Comparison of ENCODE assay signal across 26 mouse cellular contexts in the genomic region with DNA sequence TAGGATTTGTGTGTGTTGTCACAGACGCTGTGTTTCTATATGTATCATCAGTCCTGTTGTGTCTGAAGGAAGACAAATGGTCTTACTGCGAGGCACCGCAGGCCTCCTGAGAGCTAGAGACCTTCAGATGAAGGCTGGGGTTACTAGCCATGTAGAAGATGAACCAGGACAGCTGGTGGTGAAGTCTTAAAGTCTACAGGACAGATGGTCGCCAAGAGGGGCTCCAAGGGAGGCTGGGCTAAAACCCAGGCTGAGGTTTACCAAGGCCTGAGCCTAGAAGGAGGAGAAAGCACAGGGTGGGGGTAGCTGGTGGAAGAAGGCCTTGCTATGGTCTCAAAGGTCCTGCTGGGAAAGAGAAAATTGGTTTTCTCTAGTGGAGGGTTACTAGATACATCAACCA. TPM values are rescaled to one million over a fixed set of nuclear protein-coding genes. Genes with fewer than 3 reads are reported as not detected.
DNase-seq lines count a peak whose midpoint lies in the region; ATAC-seq lines count a peak whose summit lies in the region.
"Had no signal": no experiment of that assay in that cellular context is flagged by ENCODE, and none has a peak within 500 bp of the region (broad histone marks: within the 10 kb centered on the region; RNA-seq: fewer than 3 reads in every experiment).

No protein-coding gene starts in this region.

- H3K9ac ChIP-seq in midbrain, embryonic 13.5 days (replicated peaks): no peak overlapping the region
- no peak overlapping the region for H3K9ac ChIP-seq in midbrain, embryonic 16.5 days (ENCODE audit: low read depth, low read length)
- H3K9ac ChIP-seq: embryonic facial prominence, embryonic 12.5 days; forebrain, embryonic 12.5 days; forebrain, embryonic 15.5 days; forebrain, postnatal 0 days had no signal

- no peaks in the 10 kb centered on the region for H3K9me3 ChIP-seq in midbrain, embryonic 13.5 days
- H3K9me3 ChIP-seq in midbrain, embryonic 16.5 days (replicated peaks; ENCODE audit: control insufficient read depth, low read length, poor library complexity, severe bottlenecking): no peaks in the 10 kb centered on the region
- H3K9me3 ChIP-seq: embryonic facial prominence, embryonic 10.5 days; embryonic facial prominence, embryonic 12.5 days; forebrain, embryonic 12.5 days; forebrain, embryonic 15.5 days; G1E had no signal

- no peak overlapping the region for H3K4me2 ChIP-seq in midbrain, embryonic 13.5 days (replicated peaks)
- no peak overlapping the region for H3K4me2 ChIP-seq in midbrain, embryonic 16.5 days (ENCODE audit: low read length)
- H3K4me2 ChIP-seq: embryonic facial prominence, embryonic 12.5 days; forebrain, embryonic 12.5 days; forebrain, embryonic 15.5 days had no signal

- peak overlapping the region; percentile 53 for H3K27ac ChIP-seq in midbrain, embryonic 13.5 days
- no peak overlapping the region for H3K27ac ChIP-seq in midbrain, embryonic 16.5 days (ENCODE audit: low read length)
- H3K27ac ChIP-seq: embryonic facial prominence, embryonic 10.5 days; embryonic facial prominence, embryonic 12.5 days had no signal

- no peak for ATAC-seq in midbrain, embryonic 13.5 days
- ATAC-seq in midbrain, embryonic 16.5 days: no peak
- ATAC-seq: activated CD4-positive, CD25-positive, alpha-beta regulatory T cell, adult 4 months; CD4-positive, CD25-positive, alpha-beta regulatory T cell, adult 4 months; forebrain, postnatal 0 days; Patski had no signal

- peak; percentile 31 to 59 for DNase-seq in cerebellum, postnatal 10 days
- DNase-seq in cerebellum, adult 9-11 months: no peak
- peak; percentile 58 for DNase-seq in heart, adult 11 months
- DNase-seq in heart, postnatal 36 days: no peak
- DNase-seq in left cerebral cortex, postnatal 4 days: peak; percentile 11
- no peak for DNase-seq in left cerebral cortex, adult 8-10 months (ENCODE audit: low spot score in 2 of 2)
- DNase-seq: adrenal gland, adult 8-10 months; adrenal gland, postnatal 14 days; adrenal gland, postnatal 36 days; B cell, adult 2 months; cerebellum, adult 11-12 months; cerebellum, adult 2 months; cerebellum, adult 9-10 months; cerebellum, postnatal 25 days; forebrain, postnatal 0 days had no signal

- no peaks in the 10 kb centered on the region for H3K36me3 ChIP-seq in midbrain, embryonic 13.5 days
- no peaks in the 10 kb centered on the region for H3K36me3 ChIP-seq in midbrain, embryonic 16.5 days (ENCODE audit: control insufficient read depth, insufficient read depth, low read length)
- H3K36me3 ChIP-seq: embryonic facial prominence, embryonic 12.5 days; forebrain, embryonic 12.5 days; forebrain, embryonic 15.5 days; G1E had no signal

- H3K27me3 ChIP-seq in midbrain, embryonic 13.5 days: no peaks in the 10 kb centered on the region
- H3K27me3 ChIP-seq in midbrain, embryonic 16.5 days (ENCODE audit: control insufficient read depth, insufficient read depth, low read depth, low read length): no peaks in the 10 kb centered on the region
- H3K27me3 ChIP-seq: CH12.LX; embryonic facial prominence, embryonic 12.5 days; forebrain, embryonic 12.5 days; forebrain, embryonic 15.5 days; Patski had no signal

- WGBS in midbrain, embryonic 13.5 days: 93% methylated on average over 4 of the region's 4 CpGs
- 91% methylated on average over 4 of the region's 4 CpGs for WGBS in midbrain, embryonic 16.5 days

- peaks cover 45% of the 10 kb centered on the region for H3K4me1 ChIP-seq in midbrain, embryonic 13.5 days (replicated peaks)
- peaks cover 32% of the 10 kb centered on the region for H3K4me1 ChIP-seq in midbrain, embryonic 16.5 days (ENCODE audit: control insufficient read depth, insufficient read depth, low read length)
- H3K4me1 ChIP-seq: embryonic facial prominence, embryonic 10.5 days; embryonic facial prominence, embryonic 12.5 days had no signal

- intact Hi-C loops in heart, postnatal 36 days (cut with DNase I): no loop called here
- intact Hi-C loops in left cerebral cortex, postnatal 4 days (cut with DNase I): no loop called here

- no peak overlapping the region for H3K4me3 ChIP-seq in midbrain, embryonic 13.5 days (replicated peaks)
- no peak overlapping the region for H3K4me3 ChIP-seq in midbrain, embryonic 16.5 days (ENCODE audit: low read depth, low read length)
- H3K4me3 ChIP-seq: embryonic facial prominence, embryonic 10.5 days; embryonic facial prominence, embryonic 12.5 days; forebrain, embryonic 12.5 days; forebrain, embryonic 15.5 days had no signal

RNA-seq across cellular contexts. Expression of gene Arnt2, which starts 36.3 kb away (rescaled TPM):
- total RNA-seq in heart, postnatal 36 days (2021): under 1 TPM; 0.35 to 0.42 TPM
- total RNA-seq in left cerebral cortex, postnatal 4 days (2021): 100 to 1,000 TPM; 209 to 210 TPM
- 100 to 1,000 TPM; 205 to 240 (median 236) TPM for total RNA-seq in left cerebral cortex, adult 8-10 months (2022)
- polyA plus RNA-seq in midbrain, embryonic 13.5 days (2015; fragmentation: Nextera tagmentation; extraction: Ambion mirVana): 74.5 and 77.1 TPM in 2 replicates
- polyA plus RNA-seq in midbrain, embryonic 16.5 days (2015; fragmentation: Nextera tagmentation; extraction: Ambion mirVana): 88.2 and 90.2 TPM in 2 replicates
- polyA plus RNA-seq: G1E had no signal

Comparison
In these comparisons a context has a peak if more than half of its experiments do, and no peak if none do; other contexts are left out.
1. DNase-seq: peak in cerebellum, postnatal 10 days (2 of 2), heart, adult 11 months (single experiment) and left cerebral cortex, postnatal 4 days (single experiment); none in cerebellum, adult 9-11 months (single experiment), heart, postnatal 36 days (0 of 2) and left cerebral cortex, adult 8-10 months (0 of 2).
2. RNA of gene Arnt2, which starts 36.3 kb away (total RNA-seq): 205 to 240 TPM in left cerebral cortex, adult 8-10 months and 209 to 210 TPM in left cerebral cortex, postnatal 4 days; 0.35 to 0.42 TPM in heart, postnatal 36 days; every median in the first group is over 100 times any median in the second.